Mouse (Mus musculus) erythroblast, embryonic 14.5 days (primary cell): ENCODE data around the gene Nifk. TPM values are rescaled to one million over a fixed set of nuclear protein-coding genes. Genes with fewer than 3 reads are reported as not detected.

Experiments used
- H3K27me3 ChIP-seq: 2 replicates; pipeline ENCODE4 v1.6.1; 2012; ENCODE audit warnings: inconsistent platforms; ENCODE audit not compliant: control insufficient read depth
- H3K36me3 ChIP-seq: 2 replicates; pipeline ENCODE4 v1.6.1; 2012; ENCODE audit warnings: mild to moderate bottlenecking, inconsistent platforms; ENCODE audit not compliant: control insufficient read depth
- H3K4me1 ChIP-seq: 2 replicates; pipeline ENCODE4 v1.6.1; 2012; ENCODE audit warnings: inconsistent platforms; ENCODE audit not compliant: control insufficient read depth
- H3K4me3 ChIP-seq: replicated peaks from 2 replicates; pipeline ENCODE3; 2012; ENCODE audit warnings: moderate library complexity, mild to moderate bottlenecking, inconsistent platforms
- H3K9me3 ChIP-seq: 2 replicates; pipeline ENCODE4 v1.6.1; 2012; ENCODE audit warnings: low read length, inconsistent platforms, mixed read lengths; ENCODE audit not compliant: control insufficient read depth
- GATA1 ChIP-seq: IDR thresholded peaks from 2 replicates; pipeline ENCODE4 v1.6.1; 2012; ENCODE audit warnings: low read length, inconsistent platforms, mixed read lengths
- TAL1 ChIP-seq: IDR thresholded peaks from 3 replicates; pipeline ENCODE4 v1.6.1; 2012; ENCODE audit warnings: low read length, inconsistent platforms, mixed read lengths
- polyA plus RNA-seq: library from polyadenylated mRNA; stranded (reverse); fragments of >175 nt; gene quantifications from 2 replicates; pipeline ENCODE4 v1.2.3, GENCODE M21; 2012

The Nifk gene
- polyA plus RNA-seq, 1 experiment, result 0.15 TPM

DNA sequence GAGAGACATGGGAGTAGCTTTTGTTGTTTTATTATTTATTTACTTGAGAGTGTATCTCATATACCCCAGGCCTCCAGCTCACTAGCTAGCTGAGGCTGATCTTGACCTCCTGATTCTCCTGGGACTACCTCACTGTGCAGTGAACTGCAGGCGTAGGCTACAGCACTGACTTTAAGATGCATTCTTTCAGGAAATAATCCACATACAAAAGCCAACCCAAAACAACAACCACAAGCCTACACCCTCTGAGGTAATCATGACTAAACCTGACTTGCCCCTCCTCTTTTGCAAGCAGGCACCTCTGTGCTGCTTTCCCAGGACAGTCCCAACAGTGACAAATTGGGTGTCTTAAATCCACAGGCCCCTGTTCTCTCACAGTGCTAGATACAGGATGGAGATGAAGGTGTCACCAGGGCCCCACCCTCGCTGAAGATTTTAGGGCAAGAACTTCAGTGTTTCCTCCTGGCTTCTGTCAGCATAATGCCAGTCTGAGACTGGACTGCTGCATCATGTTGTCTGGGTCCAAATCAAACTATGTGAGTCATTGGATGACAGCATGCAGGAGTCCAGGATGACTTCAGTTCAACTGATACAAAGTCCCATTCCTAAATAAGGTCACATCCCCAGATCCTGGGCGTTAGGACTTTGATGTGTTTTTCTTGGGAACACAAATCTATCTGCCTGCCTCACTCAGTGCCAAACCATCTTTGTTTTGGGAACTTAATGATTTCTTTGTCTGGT is 47.3 kb downstream of the Nifk start:
- peaks cover 2% of the 10 kb centered on the region; the same call in 1 of the 2 replicates for H3K4me1 ChIP-seq
- H3K27me3 ChIP-seq, result no peaks in the 10 kb centered on the region
- no peak overlapping the region for H3K4me3 ChIP-seq
- H3K36me3 ChIP-seq, result no peaks in the 10 kb centered on the region
- no peak for TF ChIP-seq GATA1
- TF ChIP-seq TAL1, result no peak
- no peaks in the 10 kb centered on the region for H3K9me3 ChIP-seq

GRCm38 (mm10) chr1:118377784-118378183 is 56.1 kb downstream of the Nifk start:
- no peak for TF ChIP-seq TAL1
- no peak for TF ChIP-seq GATA1
- Histone ChIP-seq H3K27me3 (no peaks in the 10 kb centered on the region), H3K9me3 (no peaks in the 10 kb centered on the region), H3K4me3 (no peak overlapping the region), H3K36me3 (no peaks in the 10 kb centered on the region), H3K4me1 (no peaks in the 10 kb centered on the region)

- Histone ChIP-seq H3K27me3 (no peaks in the 10 kb centered on the region), H3K9me3 (no peaks in the 10 kb centered on the region)
These were observed 58.6 kb downstream of the Nifk start for GRCm38 (mm10) chr1:118380105-118380786.

More at GRCm38 (mm10) chr1:118380105-118380786, 58.6 kb downstream of the Nifk start:
- Histone ChIP-seq H3K36me3 (peaks cover 4% of the 10 kb centered on the region; the same call in 1 of the 2 replicates), H3K4me3 (no peak overlapping the region), H3K4me1 (no peaks in the 10 kb centered on the region)
- TF ChIP-seq GATA1, result no peak
- no peak for TF ChIP-seq TAL1

Other genes starting within 250 kb of the Nifk start
- gene Gm29106, start 145.3 kb upstream of the Nifk start, polyA plus RNA-seq, result not detected in 2 replicates
- gene Tsn, start 10.1 kb upstream of the Nifk start, polyA plus RNA-seq, result 0.57 and 1.0 TPM in 2 replicates
- gene Clasp1, start 67.2 kb downstream of the Nifk start, polyA plus RNA-seq, result 0.44 and 1.0 TPM in 2 replicates